Mouse (Mus musculus) adrenal gland, postnatal 14 days (tissue): Measurements from ENCODE around the gene Hspg2. TPM values are rescaled to one million over a fixed set of nuclear protein-coding genes. Genes with fewer than 3 reads are reported as not detected.

Source experiments
- DNase-seq: peaks from one replicate; pipeline ENCODE4 v3.0.0; 2021; ENCODE audit warnings: mixed read lengths
- total RNA-seq: library from RNA; stranded (reverse); gene quantifications from 2 replicates; pipeline ENCODE4 v1.2.3, GENCODE M21; 2021

Hspg2 gene
- total RNA-seq, 1 experiment from 2014 or later = 242 TPM

DNA sequence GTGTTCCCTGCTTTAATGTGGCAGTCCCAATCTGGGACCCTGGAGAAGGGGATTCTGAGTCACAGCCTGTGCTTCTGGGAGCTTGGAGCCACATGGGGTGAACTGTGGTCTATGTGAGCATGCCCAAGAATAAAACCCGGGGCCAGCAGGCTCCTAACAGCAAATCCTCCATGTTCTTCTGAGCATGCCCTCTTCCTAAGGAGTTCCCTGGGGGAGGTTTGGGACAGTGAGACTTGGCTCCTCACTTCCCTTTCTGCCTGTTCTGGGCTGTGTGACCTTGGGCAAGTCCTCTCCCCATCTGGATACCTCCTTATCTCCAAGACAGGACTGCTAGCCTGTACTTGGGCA lies 12.4 kb downstream of the Hspg2 start:
- DNase-seq = peak; percentile 8

DNA sequence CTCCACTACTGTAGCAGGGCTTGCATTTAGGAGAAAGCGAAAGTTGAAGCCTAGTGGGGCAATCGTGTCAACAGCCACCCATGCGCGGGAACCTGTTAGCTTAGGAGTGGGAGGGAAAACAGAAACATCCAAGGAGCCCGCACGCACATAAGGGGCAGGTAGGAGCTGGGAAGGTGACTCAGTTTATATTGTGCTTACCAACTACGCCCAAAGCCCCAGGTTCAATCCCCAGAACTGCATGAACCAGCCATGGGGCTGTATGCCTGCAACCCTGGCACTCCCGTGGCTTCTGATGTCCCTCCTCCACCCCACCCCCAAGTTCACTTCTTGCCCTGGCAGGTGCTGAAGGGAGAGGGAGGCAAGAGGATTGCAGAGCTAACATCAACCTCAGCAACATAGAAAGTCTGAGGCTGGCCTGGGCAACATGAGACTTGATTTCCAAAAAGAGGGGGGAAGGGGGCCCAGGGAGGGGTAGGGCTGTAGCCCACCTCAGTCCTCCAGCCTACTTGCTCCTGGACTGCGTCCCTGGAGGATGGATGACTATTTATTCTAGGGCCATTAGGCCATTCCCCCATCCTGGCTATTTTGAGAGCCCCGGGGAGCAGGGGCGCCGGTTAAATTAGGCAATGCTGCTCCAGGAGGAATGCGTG lies 12.9 kb downstream of the Hspg2 start:
- no peak for DNase-seq

DNA sequence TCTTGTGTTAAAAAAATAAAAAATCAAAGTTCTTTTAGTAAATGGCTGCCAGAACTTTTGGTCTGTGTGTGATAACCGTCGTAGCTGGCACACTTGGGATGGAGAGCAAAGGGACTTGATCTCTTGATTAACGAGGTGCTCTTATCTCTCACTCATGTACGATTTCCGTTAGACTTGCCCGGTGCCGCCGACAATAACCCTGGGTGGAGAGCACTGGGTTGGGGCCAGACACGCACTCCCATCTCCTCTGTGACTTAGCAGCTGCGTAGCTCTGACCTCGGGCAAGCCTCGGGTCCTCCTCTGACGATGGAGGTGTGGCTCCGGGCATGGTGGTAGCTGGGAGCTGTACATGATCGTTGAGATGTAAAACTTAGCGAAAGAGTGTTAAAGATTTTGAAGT lies 15.3 kb downstream of the Hspg2 start:
- peak; percentile 81 for DNase-seq

DNA sequence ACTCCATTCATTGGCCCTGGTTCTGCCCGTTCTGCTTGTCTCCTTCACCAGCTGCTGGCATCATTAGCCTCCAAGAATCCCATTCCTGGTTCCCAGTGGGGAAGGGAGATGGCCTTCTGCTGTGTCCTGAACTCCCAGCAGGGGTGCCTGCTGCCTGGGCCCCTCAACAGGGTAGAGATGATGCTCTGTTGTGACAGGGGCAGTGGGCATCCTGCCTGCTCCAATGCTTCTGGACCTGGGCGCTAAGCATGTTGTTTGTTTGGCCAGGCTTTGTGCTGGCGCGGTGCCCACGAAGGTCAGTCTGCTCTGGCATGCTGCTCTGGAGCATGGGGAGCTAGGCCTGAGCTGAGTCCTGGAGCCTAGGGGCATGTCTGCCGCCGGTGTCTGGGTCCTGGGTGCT lies 16.0 kb downstream of the Hspg2 start:
- DNase-seq = peak; percentile 91

DNA sequence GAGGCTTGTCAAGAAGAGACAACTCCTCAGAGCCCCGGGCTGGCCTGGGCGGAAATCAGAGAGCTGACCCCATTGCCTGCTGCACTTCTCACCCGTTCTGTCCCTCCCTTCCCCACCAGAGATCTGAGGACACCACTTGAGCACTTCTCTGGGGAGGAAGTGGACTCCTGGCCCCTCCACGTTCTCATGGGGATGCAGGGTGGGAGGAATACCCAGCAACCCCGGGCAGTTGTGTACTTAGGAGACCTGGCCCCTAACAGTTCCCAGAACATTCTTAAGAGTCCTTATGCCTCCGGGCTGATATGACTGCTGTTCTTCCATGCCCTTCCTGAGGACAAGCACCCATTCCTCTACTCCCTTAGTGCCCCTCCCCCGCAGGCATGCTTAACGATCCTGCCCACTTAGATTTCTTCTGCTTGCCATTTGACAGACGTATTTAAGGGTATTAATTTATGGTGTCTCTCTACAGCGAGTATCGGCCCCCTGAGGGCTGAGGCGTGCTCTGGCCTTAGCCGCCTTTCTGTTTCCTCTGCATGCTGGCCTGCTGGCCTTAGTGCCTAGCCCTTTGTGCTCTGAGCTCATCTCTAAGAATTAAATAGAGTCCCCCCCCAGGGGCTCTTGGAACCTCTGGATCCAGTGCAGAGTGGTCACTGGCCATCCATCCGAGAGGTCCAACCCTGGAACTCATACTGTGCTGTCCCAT lies 16.8 kb downstream of the Hspg2 start:
- DNase-seq = peak; percentile 38

DNA sequence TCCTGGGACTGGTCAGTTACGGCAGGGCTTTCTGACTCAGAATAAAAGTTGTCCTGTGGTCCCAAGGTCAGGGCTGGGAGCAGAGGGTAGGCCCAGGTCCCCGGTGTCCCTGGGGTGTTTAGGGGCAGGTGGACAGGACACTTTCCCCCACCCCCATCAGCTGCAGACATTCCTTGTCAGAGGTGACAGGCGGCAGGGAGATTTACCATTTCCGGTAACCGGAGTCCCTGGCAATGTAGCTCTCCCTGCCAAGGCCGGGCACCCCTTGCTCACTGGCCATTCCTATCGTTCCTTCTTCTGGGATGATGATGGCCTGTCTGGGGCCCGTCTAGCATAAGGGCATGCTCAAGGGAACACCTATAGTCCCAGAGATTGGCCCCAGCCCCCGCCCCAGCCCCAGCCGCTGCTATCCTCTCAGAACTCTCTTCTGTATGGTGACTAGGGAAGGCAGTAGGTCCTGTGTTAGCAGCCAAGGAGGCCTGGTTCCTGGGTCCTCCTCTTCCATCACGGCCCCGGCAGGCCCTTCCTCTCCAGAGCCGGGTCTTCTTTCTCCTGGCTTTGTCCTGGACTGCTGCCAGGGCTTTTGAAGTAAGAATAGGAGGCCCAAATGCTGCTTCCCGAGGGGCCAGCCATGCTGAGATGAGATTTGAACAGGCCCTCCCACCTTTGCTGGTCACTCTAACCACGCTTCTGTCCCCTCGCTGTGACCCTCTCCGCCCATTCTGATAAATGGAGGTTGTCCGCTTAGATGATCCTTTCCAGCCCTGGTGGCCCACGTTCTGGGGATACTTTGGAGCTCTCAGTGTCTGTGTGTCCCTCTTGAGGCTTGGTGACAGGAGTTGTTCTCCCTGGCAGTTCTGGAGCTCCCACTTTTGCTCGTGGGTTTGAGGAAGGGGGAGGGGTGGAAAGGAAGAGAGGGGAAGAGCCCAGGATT lies 17.8 kb downstream of the Hspg2 start:
- peak; percentile 77 for DNase-seq

DNA sequence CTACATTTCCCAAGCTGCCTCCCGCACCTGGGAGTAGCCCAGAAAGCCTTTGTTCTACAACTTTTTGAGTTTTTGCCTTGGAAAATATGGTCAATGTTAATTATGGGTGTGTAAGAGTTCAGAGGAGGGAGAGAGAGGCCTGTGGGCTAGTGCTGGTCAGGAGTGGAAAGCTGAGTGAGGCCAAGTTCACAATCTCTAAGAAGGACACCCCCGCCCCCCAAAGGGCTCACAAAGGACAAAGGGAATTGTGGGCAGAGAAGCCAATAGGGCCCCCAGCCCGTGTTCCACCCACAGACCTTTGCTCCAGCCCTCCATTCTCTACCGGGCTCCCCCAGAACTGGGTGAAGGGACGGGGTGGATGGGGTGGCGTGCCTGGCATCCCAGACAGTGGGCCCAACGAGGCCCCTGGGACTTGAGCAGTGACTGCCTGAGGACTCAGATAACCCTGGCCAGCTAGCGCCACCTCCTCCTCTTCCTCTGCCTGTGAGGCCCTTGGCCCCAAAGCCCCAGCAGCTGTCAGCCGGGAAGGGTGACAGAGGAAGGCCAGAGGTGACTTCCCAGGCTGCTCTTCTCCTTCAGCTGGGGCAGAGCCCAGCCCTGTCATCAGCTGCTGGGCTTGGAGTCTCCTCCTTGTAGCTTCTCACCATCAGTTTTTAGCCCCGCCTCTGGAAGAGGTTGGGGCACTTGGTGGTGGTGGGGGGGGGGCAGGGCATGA lies 18.9 kb downstream of the Hspg2 start:
- peak; percentile 82 for DNase-seq

DNA sequence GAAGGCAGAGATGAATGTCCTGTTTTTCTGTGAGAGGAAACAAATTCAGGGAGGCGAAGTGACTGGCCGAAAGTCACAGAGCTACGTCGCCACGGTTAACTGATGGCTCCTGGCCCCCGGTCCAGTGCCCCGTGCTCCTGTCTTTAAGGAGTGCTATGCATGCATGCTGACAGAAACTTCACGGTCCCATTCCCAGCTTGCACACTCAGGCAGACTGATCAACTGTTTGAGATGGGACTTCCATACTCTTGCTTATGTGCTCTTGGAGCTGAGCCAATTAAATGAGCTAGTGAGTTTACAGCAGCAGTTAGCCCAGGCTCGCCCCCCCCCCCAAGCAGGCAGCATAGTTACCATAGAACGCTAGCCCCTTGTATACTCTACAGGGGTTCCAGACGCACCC lies 19.5 kb downstream of the Hspg2 start:
- no peak for DNase-seq

DNA sequence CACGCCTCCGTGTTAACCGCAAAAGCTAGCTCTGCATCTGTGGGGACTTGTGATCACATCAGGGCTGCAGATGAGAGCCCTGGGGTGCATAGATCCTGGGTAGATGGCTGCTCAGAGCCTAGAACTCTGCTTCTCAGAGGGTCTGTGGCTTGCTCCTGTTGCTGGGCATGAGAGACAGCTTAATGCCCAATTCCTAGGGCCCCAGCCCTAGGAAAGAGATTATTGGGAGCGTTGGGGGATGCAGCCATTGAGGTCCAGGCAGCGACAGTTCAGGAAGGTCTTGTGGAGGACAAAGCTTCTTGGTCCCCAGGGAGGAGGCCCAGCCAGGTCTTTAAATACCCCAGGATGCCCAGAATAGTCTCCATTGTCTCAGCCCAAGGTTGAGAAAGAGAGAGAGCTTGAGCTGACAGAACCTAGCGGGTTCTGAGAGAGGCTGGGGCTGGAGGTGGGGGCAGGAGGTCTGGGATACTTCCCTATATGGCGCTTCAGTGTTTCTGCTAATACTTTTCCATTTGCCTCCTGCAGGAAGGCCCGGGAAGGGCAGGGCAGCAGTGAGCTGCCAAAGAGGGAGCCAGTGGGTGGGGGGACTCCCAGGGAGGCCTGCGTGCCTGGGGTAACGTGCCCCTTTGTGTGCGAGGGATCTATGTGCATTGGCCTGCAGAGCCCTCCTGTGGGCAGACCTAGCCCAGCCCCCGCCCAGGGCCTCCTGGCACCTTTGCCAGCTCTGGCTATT lies 20.2 kb downstream of the Hspg2 start:
- peak; percentile 77 for DNase-seq

DNA sequence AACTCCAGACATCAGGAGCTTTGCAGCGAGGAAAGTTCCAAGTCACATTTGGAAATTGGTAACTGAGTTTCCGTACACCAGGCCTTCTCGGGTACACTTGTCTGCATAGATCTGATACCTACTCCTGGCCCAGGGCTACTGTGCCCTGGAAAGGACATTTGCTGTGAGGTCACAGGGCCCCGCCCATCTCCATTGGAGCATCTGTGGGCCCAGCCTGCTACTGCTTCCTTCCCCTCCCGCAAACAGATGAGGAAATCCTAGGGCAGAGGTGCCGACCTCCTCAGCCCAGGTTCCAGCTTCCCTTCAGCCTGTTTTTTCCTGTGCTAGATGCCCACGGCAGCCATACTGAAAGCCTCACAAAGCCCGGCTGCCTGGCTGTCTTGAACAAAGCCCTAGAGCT lies 21.4 kb downstream of the Hspg2 start:
- peak; percentile 72 for DNase-seq

DNA sequence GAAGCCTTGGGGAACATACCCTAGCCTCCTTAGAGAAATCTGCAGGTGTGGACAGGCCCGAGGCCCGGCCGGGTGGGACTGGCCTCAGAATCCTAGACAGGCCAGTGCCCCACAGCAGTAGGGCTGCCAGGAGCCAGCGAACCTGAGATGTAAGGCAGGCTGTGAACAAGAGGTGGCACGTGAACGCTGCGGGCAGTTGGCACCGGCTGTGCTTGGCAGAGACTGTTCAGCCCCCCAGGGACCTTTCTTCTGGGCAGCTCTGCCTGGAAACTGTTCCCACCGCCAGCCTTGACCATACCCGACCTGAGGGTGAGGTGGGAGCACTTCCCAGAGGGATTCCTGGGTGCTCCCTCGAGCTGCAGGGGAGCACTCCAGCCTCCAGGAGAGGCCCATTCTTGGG lies 24.0 kb downstream of the Hspg2 start:
- DNase-seq = peak; percentile 77

DNA sequence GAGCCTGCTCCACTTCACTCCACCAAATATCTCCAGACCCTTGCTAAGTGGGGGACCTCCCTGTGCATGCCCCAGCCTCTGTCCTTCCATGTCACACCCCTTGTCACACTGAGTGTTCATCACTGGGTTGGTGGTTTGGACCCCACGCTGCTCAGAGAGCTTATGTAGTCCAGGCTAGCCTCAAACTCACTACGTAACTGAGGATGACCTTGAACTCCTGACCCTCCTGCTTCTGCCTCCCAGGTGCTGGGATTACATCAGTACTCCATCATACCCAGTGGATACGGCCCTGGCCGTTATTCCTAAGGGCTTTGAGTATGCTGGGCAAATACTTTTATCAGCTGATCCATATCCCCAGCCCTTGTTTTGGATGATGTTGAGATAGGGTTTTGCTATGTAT lies 24.6 kb downstream of the Hspg2 start:
- DNase-seq = no peak

DNA sequence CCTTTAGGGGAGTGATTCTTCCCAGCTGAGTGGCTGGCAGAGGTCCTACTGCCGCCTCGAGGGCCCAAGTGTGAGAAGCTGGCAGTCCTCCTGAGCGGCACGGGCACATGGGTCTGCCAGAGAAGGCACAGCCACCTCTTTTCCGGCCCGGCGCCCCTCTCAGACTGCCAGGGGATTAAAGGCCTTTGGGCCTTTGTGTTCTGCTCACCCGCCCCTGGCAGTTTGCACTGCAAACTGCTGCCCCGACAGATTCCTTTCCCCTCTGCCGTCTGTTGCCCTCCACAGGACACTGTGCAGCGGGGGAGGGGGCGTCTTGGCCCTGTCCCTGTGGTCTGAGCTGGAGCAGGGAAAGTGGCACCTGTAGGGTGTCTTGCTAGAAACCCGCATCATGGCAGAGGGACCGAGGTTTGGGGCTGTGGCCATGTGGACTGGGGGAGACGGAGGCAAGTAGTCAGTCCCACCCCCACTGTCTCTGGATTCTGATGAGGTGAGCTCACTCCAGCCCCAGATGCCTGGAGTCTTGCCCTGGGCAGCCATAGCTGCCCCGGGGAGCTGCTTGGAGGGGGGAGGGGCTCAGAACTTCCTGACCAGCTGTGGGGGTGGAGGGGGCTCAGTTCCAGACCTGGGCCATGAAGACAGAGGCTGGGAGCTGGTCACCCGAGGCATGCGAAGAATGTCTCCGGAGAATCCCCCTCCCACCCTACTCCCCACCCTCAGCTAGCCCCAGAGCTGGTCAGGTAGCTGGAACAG lies 26.4 kb downstream of the Hspg2 start:
- DNase-seq = peak; percentile 70

DNA sequence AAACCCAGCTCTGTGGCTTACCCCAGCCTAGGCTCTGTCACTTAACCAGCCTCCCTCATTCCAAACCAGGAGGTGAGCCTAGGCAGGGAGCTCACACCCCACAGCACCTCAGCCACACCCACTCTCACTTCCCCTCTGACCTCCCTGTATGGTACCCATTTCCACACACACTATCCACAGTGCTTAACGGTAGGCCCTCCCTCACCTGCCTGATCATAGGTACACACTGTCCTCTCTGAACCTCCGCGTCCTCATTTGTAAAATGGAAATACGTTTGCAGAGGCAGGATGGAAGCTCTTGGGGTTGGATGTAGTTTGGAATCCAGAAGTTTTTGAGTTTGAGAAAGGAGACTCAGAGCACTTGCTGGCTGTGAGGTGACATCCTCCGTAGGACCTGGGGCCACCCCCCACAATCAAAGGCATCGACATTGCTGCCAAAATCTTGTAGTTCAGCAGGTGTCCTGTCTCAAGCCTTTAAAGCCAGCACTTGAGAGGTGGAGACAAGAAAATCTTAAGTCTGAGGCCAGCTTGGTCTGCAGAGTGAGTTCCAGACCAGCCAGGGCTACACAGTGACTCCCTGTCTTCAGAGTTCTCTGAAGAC lies 27.0 kb downstream of the Hspg2 start:
- DNase-seq = no peak

DNA sequence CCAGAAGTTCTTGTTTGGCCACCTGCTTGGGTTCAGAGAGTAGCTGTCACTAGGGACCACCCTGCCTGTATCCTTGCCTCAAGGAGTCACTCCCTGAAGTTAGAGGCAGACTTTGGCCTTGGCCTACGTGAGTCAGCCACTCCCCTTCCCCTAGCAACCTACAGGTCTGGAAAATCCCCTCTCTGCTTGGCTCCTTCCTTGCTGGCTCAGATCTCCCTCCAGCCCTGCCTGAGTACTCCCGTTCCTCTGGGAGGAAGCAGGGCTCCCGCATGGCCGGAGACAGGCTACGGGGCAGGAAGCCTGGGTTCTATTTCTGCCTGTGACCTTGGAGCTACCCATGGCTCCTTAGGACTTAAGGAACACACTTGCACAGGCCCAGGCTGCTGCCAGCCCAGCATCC lies 28.8 kb downstream of the Hspg2 start:
- peak; percentile 74 for DNase-seq

DNA sequence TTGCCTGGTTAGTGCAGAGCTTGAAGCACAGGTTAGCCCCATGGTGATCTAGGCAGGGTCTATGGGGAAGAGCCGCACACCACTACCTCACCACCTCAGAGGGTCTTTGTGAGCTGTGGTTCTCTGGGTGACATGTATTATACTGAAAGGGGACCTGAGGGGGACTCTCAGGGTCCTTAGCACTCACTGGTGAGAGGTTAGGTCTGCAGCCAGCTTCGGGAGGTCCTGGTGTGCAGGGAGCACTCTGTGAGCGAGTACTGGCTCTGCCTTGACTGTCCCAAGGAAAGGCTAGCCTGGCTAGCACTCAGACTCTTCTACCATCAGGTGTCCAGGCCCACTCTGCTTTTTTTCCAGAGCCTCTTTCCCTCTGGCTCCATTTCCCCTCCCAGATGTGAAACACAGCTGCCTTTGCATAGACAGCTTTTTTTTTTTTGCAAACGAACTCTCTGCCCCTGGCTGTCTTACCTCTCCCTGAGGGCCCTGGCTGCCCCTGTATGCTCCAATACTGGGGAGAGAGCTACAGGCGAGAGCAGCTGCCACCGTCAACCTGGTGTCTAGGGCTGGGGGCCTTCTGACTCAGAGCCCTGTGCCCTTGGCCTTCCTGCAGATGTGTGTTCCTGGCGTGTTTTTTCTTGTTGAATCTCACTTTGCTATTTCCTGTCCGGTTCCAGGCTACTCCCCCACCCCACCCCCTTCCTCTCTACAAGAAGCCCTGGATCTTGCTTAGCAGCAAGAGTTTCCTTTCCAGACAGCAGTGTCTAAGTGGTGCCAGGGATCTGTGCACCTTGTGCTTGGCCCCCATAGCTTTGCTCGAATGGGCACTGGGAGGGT lies 29.5 kb downstream of the Hspg2 start:
- DNase-seq = peak; percentile 81

DNA sequence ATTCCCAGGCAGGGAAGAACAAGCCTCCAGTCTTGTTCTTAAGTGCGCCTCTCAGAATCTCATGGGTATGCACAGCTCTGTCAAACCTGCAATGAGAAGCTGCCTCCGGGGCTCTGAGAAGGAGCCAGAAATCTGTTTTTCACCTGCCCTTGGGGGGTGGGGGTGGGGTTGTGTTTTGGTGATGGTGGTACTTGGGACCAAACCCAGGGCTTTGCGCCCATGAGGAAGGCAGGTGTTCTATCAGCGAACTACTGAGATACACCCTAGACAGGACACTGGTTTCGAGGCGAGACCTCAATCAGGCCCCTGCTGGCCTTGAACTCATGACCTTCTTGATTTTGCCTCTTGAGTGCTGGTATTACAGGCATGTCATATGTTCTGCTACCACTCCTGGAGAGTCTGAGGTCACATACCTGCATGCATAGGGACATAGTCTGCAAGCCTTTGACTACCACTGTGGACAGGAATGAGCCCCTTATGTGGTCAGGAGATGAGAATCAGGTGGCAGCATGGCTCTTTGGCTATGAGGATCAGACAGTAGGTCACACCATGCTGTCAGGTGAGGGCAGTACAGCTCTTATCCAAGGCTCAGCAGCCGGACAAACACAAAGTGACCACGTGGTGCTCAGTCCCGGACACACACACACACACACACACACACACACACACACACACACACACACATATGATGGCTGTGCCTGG lies 30.5 kb downstream of the Hspg2 start:
- no peak for DNase-seq

DNA sequence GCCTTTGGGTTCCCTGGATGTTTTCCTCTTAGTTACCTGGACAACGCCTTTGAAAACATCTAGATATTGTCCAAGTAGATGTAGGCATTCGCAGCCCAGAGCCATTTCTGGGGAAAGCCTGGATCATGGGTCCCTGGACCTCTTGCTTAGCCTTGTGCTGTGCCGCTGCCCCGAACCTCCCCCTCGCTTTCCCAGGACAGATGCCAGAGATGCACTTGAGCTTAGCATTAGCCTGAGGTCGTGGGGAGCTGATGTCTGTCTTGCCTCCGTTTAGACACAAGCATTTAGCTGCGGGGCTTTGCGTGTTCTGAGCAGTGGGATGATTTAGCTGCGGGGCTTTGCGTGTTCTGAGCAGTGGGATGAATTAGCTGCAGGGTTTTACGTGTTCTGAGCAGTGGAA lies 31.6 kb downstream of the Hspg2 start:
- no peak for DNase-seq

DNA sequence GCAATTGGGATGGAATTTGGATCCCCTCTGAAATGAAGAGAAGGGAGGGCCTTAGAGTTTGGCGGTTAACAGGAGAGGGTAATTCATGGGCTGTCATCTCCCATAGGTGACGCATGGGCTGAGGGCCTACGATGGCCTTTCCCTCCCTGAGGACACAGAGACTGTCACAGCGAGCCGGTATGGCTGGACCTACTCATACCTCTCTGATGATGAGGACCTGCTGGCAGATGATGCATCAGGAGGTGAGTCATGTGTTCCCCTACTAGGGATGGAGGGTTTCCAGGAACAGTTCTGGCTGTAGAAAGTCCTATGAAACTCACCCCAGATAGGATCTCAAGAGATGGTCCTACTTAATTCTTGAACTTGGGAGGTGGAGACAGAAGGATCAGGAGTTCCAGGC lies 32.4 kb downstream of the Hspg2 start:
- peak; percentile 61 for DNase-seq
